Mouse (Mus musculus): ENCODE results near the gene Dync1i1.

The Dync1i1 gene

DNA sequence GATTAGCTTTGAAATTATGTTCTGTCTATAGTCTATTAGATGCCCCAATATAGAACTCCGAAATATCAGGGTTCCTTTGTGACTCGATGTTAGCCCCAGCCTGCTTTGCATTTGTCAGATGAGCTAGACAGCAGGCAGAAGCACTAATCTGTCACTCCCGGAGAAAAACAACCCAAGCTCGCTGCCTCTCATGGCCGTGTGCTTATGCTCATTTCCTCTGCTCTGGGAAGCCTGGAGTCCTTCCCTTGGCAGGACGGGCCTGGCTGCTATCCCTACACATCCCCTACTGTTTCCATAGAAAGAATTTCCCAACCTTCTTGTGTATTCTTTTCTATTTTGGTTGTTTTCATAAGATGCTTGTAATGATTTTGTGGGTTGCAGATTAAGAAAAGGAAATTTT lies 130.1 kb downstream of the Dync1i1 start:
- DNase-seq (ENCODE audit: low read depth, low spot score): peak; percentile 60

- DNase-seq (ENCODE audit: low read depth, low spot score): peak; percentile 66
Observed at GRCm38 (mm10) chr6:5858371-5858770, 132.9 kb downstream of the Dync1i1 start.

- DNase-seq (ENCODE audit: low read depth, low spot score): no peak
Observed at GRCm38 (mm10) chr6:5858901-5859598, 133.6 kb downstream of the Dync1i1 start.

GRCm38 (mm10) chr6:5859630-5860029 lies 134.2 kb downstream of the Dync1i1 start:
- no peak for DNase-seq (ENCODE audit: low read depth, low spot score)

- no peak for DNase-seq (ENCODE audit: low read depth, low spot score)
Observed at GRCm38 (mm10) chr6:5866091-5866490, 140.7 kb downstream of the Dync1i1 start.

GRCm38 (mm10) chr6:5867221-5867620 lies 141.8 kb downstream of the Dync1i1 start:
- DNase-seq (ENCODE audit: low read depth, low spot score): no peak

- DNase-seq (ENCODE audit: low read depth, low spot score): no peak
Observed at GRCm38 (mm10) chr6:5871060-5871459, 145.6 kb downstream of the Dync1i1 start.

DNA sequence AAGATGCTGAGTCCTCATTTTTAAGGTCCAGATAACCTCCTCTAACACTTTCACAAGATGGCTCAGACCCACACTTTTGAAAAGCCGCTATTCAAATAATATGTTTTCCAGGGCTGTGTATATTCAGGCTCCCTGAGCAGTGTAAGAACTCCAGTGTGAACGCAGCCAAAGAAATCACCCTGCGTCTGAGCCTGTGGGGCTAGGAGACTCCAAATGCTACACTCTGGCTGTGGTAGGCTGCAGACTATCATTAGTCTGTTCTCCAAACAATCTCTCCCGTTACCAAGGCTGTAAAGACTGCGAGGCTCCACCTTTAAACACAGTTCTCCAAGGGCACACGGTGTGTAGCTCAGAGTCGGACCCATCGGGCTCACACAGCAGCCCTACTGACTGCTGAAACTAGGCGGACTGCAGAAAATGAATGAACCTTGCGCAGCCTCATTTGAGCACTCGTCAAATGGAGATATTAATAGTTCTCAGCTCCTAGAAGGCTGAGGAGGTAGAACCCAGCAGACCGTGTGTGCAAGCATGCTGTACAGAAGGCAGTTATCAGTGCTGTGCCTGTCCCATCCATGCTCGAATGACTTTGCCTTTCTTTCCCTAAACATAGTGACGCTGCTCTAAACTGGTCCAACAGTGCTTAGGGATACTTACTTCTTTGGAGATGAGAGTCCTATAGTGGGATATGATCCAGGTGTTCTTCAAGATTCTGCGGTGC lies 146.3 kb downstream of the Dync1i1 start:
- peak; percentile 38 for DNase-seq (ENCODE audit: low read depth, low spot score)

- DNase-seq (ENCODE audit: low read depth, low spot score): no peak
Observed at GRCm38 (mm10) chr6:5889341-5889740, 163.9 kb downstream of the Dync1i1 start.

DNA sequence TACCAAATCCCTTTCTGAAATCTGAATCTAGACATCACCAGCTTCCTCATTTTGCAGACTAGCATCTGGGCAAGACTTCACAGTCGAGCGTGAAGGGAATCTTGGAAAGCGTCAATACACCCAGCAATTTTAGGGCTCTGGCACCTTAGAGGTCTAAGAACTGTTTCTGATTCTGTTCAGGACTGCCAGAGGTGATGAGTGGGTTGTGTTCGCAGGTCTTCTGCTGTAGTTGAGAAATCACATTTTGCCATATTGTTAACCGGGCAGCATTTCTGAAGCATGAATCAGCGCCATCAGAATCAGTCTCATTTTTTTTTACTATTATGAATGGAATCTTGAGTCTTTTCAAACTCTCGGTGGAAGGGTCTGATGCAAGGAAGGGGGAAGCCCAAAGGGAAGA lies 185.9 kb downstream of the Dync1i1 start:
- peak; percentile 78 for DNase-seq (ENCODE audit: low read depth, low spot score)

GRCm38 (mm10) chr6:5915028-5915427 lies 189.6 kb downstream of the Dync1i1 start:
- DNase-seq (ENCODE audit: low read depth, low spot score): no peak

GRCm38 (mm10) chr6:5920670-5921069 lies 195.2 kb downstream of the Dync1i1 start:
- DNase-seq (ENCODE audit: low read depth, low spot score): no peak

GRCm38 (mm10) chr6:5922676-5923075 lies 197.2 kb downstream of the Dync1i1 start:
- no peak for DNase-seq (ENCODE audit: low read depth, low spot score)

DNA sequence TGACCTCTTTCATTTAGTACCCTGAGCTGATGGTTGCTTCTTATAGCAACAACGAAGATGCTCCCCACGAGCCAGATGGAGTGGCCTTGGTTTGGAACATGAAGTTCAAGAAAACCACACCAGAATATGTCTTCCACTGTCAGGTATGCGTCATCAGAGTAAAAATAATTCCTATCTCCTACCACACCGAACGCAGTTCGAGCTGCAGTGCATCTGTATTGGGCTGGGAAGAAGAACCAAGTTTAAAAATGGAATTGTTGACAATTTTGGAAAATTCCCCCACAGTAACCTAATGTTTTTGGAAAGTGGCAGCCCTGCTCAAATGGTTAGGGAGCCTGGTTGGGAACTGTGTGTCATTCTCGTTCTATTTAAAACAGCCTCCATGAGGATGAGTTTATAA lies 197.7 kb downstream of the Dync1i1 start:
- peak; percentile 71 for DNase-seq (ENCODE audit: low read depth, low spot score)

GRCm38 (mm10) chr6:5930140-5930539 lies 204.7 kb downstream of the Dync1i1 start:
- DNase-seq (ENCODE audit: low read depth, low spot score): peak; percentile 51

- peak; percentile 94 for DNase-seq (ENCODE audit: low read depth, low spot score)
Observed at GRCm38 (mm10) chr6:5935587-5936353, 210.3 kb downstream of the Dync1i1 start.

- no peak for DNase-seq (ENCODE audit: low read depth, low spot score)
Observed at GRCm38 (mm10) chr6:5949812-5950392, 224.5 kb downstream of the Dync1i1 start.

DNA sequence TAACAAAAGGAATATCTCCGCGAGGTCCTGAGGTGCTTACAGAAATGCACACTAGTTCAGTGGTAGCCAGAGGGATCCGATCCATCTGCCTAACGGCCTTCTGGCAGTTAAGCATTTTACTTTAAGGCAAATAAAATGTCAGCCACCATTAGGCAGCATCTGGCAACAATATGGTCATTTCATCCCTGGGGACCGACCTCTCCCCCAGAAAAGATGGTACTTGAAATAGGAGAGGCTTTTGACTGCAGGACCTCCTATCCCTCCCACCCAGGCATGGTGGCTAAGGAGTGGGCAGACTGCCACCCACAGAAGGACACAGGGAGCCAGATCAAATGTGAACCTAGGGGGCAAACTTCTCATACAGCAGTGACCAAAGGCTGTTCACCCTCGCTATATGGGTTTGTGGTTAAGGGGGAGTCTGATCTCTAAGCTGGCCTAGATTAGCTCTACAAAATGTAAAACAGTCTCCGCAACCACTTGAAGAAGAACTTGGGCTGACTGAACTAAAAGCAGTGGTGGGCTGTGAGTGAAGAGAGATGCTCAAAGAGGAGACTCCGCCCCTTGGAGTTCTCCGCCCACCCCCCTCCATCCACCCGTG lies 231.0 kb downstream of the Dync1i1 start:
- DNase-seq (ENCODE audit: low read depth, low spot score): no peak

- no peak for DNase-seq (ENCODE audit: low read depth, low spot score)
Observed at GRCm38 (mm10) chr6:5960728-5961127, 235.3 kb downstream of the Dync1i1 start.

DNA sequence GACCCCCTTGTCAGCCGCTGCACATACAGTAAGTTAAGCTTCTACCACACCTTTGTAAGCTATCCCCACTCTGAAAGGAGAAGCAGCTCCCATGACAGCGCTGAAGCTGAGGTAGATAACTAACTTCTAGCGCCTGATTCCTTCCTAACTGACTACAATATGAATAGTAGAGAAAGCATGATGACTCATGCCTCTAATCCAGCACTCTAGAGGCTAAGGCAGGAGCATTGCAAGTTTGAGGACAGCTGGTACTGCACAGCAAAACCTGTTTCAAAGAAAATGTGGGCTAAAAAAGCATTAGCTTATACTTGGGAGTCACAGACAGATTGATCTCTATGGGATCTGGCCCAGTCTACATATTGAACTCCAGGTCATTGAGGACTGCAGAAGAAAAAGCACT lies 236.5 kb downstream of the Dync1i1 start:
- peak; percentile 52 for DNase-seq (ENCODE audit: low read depth, low spot score)

- DNase-seq (ENCODE audit: low read depth, low spot score): peak; percentile 28
Observed at GRCm38 (mm10) chr6:5966376-5966775, 240.9 kb downstream of the Dync1i1 start.

Data from brain, adult 2 months (tissue).